Mouse (Mus musculus) cerebellum, adult 2 months (tissue): ENCODE results near the gene 6430628N08Rik. TPM values are rescaled to one million over a fixed set of nuclear protein-coding genes. Genes with fewer than 3 reads are reported as not detected.

Source experiments
- DNase-seq, 2 experiments: peaks; one replicate each; pipeline ENCODE4 v3.0.0; 2021
- H3K27ac ChIP-seq: fragments of 200-500 bp; 2 replicates; pipeline ENCODE4 v1.5.1; 2012; ENCODE audit warnings: low read length, control low read depth, inconsistent platforms; ENCODE audit not compliant: insufficient read depth
- H3K27me3 ChIP-seq: fragments of 200-500 bp; 2 replicates; pipeline ENCODE4 v1.6.1; 2012; ENCODE audit warnings: inconsistent platforms, mild to moderate bottlenecking, low read length, moderate library complexity; ENCODE audit not compliant: control insufficient read depth, insufficient read depth
- H3K4me1 ChIP-seq: fragments of 200-500 bp; 2 replicates; pipeline ENCODE4 v1.6.1; 2011; ENCODE audit warnings: low read length; ENCODE audit not compliant: control insufficient read depth, insufficient read depth
- H3K4me3 ChIP-seq: fragments of 200-500 bp; replicated peaks from 2 replicates; pipeline ENCODE3; 2011; ENCODE audit warnings: mild to moderate bottlenecking, low read depth, low read length, control low read depth; ENCODE audit not compliant: insufficient read depth
- CTCF ChIP-seq: fragments of 200-500 bp; IDR thresholded peaks from 2 replicates; pipeline ENCODE4 v1.5.1; 2011; ENCODE audit warnings: low read depth, mild to moderate bottlenecking, control low read depth, low read length, moderate library complexity, borderline replicate concordance; ENCODE audit not compliant: insufficient read depth
- POLR2A ChIP-seq: fragments of 200-500 bp; IDR thresholded peaks from 2 replicates; pipeline ENCODE4 v1.6.1; 2011; ENCODE audit warnings: low read length, control low read depth, borderline replicate concordance; ENCODE audit not compliant: insufficient read depth
- WGBS: fragments of 180-500 bp; shearing (Covaris S2); methylation state at CpG from one replicate; pipeline ENCODE4 v1.1.7; 2018; 5-methylcytosine and 5-hydroxymethylcytosine counted together
- polyA plus RNA-seq: library from polyadenylated mRNA; depleted of rRNA; stranded (reverse); fragments of >200 nt; gene quantifications from 2 replicates; pipeline ENCODE4 v1.2.3, GENCODE M21; 2012

The 6430628N08Rik gene
- polyA plus RNA-seq, 1 experiment = 0.23 TPM

- Histone ChIP-seq H3K4me3 (no peak overlapping the region), H3K4me1 (no peaks in the 10 kb centered on the region), H3K27ac (no peak overlapping the region), H3K27me3 (no peaks in the 10 kb centered on the region)
- TF ChIP-seq POLR2A = no peak
- DNase-seq = no peak
- 22% methylated on average over 11 of the region's 11 CpGs for WGBS
Measured at GRCm38 (mm10) chr4:115878216-115878678, 12.2 kb upstream of the 6430628N08Rik start.

GRCm38 (mm10) chr4:115878828-115879227, 11.6 kb upstream of the 6430628N08Rik start:
- TF ChIP-seq POLR2A = no peak
- TF ChIP-seq CTCF = no peak
- Histone ChIP-seq H3K4me1 (no peaks in the 10 kb centered on the region), H3K27me3 (no peaks in the 10 kb centered on the region), H3K27ac (no peak overlapping the region), H3K4me3 (no peak overlapping the region)
- no peak for DNase-seq
- WGBS = 66% methylated on average over 9 of the region's 9 CpGs

- H3K4me3 ChIP-seq = no peak overlapping the region
- no peak for DNase-seq
- no peaks in the 10 kb centered on the region for H3K4me1 ChIP-seq
- no peak for TF ChIP-seq POLR2A
- TF ChIP-seq CTCF = no peak
- no peak overlapping the region for H3K27ac ChIP-seq
- WGBS = 7% methylated on average over 1 of the region's 1 CpGs
- H3K27me3 ChIP-seq = no peaks in the 10 kb centered on the region
Measured at GRCm38 (mm10) chr4:115881183-115881582, 9.3 kb upstream of the 6430628N08Rik start.

GRCm38 (mm10) chr4:115882195-115882594, 8.3 kb upstream of the 6430628N08Rik start:
- WGBS = 53% methylated on average over 4 of the region's 4 CpGs
- H3K27me3 ChIP-seq = no peaks in the 10 kb centered on the region
- no peak for DNase-seq
- H3K27ac ChIP-seq = no peak overlapping the region
- H3K4me3 ChIP-seq = no peak overlapping the region
- TF ChIP-seq CTCF (no peak), POLR2A (no peak)
- no peaks in the 10 kb centered on the region for H3K4me1 ChIP-seq

- Histone ChIP-seq H3K27me3 (no peaks in the 10 kb centered on the region), H3K4me1 (no peaks in the 10 kb centered on the region), H3K4me3 (no peak within 1 kb of the TSS), H3K27ac (no peak within 1 kb of the TSS)
- 68% methylated on average over 6 of the region's 6 CpGs for WGBS
- TF ChIP-seq CTCF (no peak), POLR2A (no peak)
- no peak for DNase-seq
Measured at GRCm38 (mm10) chr4:115884022-115884421, 6.4 kb upstream of the 6430628N08Rik start, which contains the start of gene Kncn. TSS of gene Kncn (plus strand) at chr4:115884400.

- no peak overlapping the region for H3K4me3 ChIP-seq
- DNase-seq = no peak
- 61% methylated on average over 3 of the region's 3 CpGs for WGBS
- TF ChIP-seq POLR2A = no peak
- H3K27ac ChIP-seq = no peak overlapping the region
- no peaks in the 10 kb centered on the region for H3K4me1 ChIP-seq
- no peaks in the 10 kb centered on the region; the same call in 1 of the 2 replicates for H3K27me3 ChIP-seq
Measured at GRCm38 (mm10) chr4:115885846-115886245, 4.6 kb upstream of the 6430628N08Rik start.

GRCm38 (mm10) chr4:115886875-115887274, 3.6 kb upstream of the 6430628N08Rik start:
- WGBS = 76% methylated on average over 1 of the region's 1 CpGs
- no peak for TF ChIP-seq CTCF
- no peak for TF ChIP-seq POLR2A
- DNase-seq = no peak
- H3K4me1 ChIP-seq = no peaks in the 10 kb centered on the region
- no peaks in the 10 kb centered on the region; the same call in 1 of the 2 replicates for H3K27me3 ChIP-seq
- H3K4me3 ChIP-seq = no peak overlapping the region
- no peak overlapping the region for H3K27ac ChIP-seq

GRCm38 (mm10) chr4:115890066-115890465, 399 bp upstream of the 6430628N08Rik start:
- WGBS = 14% methylated on average over 6 of the region's 6 CpGs
- TF ChIP-seq CTCF (no peak), POLR2A (no peak)
- H3K27ac ChIP-seq = no peak overlapping the region
- no peaks in the 10 kb centered on the region; the same call in 1 of the 2 replicates for H3K27me3 ChIP-seq
- H3K4me1 ChIP-seq = no peaks in the 10 kb centered on the region
- H3K4me3 ChIP-seq = no peak overlapping the region
- no peak for DNase-seq

- H3K27me3 ChIP-seq = no peaks in the 10 kb centered on the region; the same call in 1 of the 2 replicates
- H3K27ac ChIP-seq = no peak overlapping the region
- TF ChIP-seq CTCF = no peak
- TF ChIP-seq POLR2A = no peak
- H3K4me1 ChIP-seq = no peaks in the 10 kb centered on the region
- H3K4me3 ChIP-seq = no peak overlapping the region
- 28% methylated on average over 3 of the region's 3 CpGs for WGBS
- DNase-seq = no peak
Measured at GRCm38 (mm10) chr4:115894281-115894680, 3.8 kb downstream of the 6430628N08Rik start.
